Mouse (Mus musculus): ENCODE results near the gene Spag5.

The Spag5 gene

GRCm38 (mm10) chr11:78349441-78350358, 48.4 kb downstream of the Spag5 start:
- no peak for DNase-seq (ENCODE audit: low read depth, low spot score)

GRCm38 (mm10) chr11:78353081-78353480, 51.8 kb downstream of the Spag5 start:
- DNase-seq (ENCODE audit: low read depth, low spot score) = no peak

- no peak for DNase-seq (ENCODE audit: low read depth, low spot score)
Observed at GRCm38 (mm10) chr11:78354905-78355304, 53.6 kb downstream of the Spag5 start.

GRCm38 (mm10) chr11:78355471-78356238, 54.3 kb downstream of the Spag5 start:
- peak; percentile 70 for DNase-seq (ENCODE audit: low read depth, low spot score)

- peak; percentile 80 for DNase-seq (ENCODE audit: low read depth, low spot score)
Observed at GRCm38 (mm10) chr11:78358330-78359007, 57.1 kb downstream of the Spag5 start.

- peak; percentile 92 for DNase-seq (ENCODE audit: low read depth, low spot score)
Observed at GRCm38 (mm10) chr11:78360125-78360788, 58.9 kb downstream of the Spag5 start.

- DNase-seq (ENCODE audit: low read depth, low spot score) = no peak
Observed at GRCm38 (mm10) chr11:78360789-78361131, 59.4 kb downstream of the Spag5 start.

GRCm38 (mm10) chr11:78363309-78364007, 62.1 kb downstream of the Spag5 start:
- no peak for DNase-seq (ENCODE audit: low read depth, low spot score)

GRCm38 (mm10) chr11:78364103-78364502, 62.8 kb downstream of the Spag5 start:
- DNase-seq (ENCODE audit: low read depth, low spot score) = no peak

GRCm38 (mm10) chr11:78367456-78368225, 66.3 kb downstream of the Spag5 start:
- no peak for DNase-seq (ENCODE audit: low read depth, low spot score)

GRCm38 (mm10) chr11:78370389-78370788, 69.1 kb downstream of the Spag5 start:
- peak; percentile 68 for DNase-seq (ENCODE audit: low read depth, low spot score)

GRCm38 (mm10) chr11:78371711-78372110, 70.4 kb downstream of the Spag5 start:
- DNase-seq (ENCODE audit: low read depth, low spot score) = no peak

Data from ES-CJ7 (cell line).